Mouse (Mus musculus) CH12.LX (cell line): ENCODE results near the gene Nop2.

Experiments used
- CHD1 ChIP-seq: IDR thresholded peaks from 2 replicates; pipeline ENCODE4 v1.6.1; 2012; ENCODE audit warnings: low read depth, low read length, improper control_type of control experiment, inconsistent platforms
- CHD2 ChIP-seq: IDR thresholded peaks from 2 replicates; pipeline ENCODE4 v1.6.1; 2011; ENCODE audit warnings: low read length, improper control_type of control experiment
- CTCF ChIP-seq, 2 experiments: IDR thresholded peaks in 1 of 2; conservative IDR thresholded peaks in 1 of 2; 2 replicates each; pipeline ENCODE4 v1.5.1; 2011 to 2012; ENCODE audit warnings: low read depth in 2 of 2, low read length in 2 of 2, improper control_type of control experiment in 1 of 2, inconsistent platforms in 1 of 2, mild to moderate bottlenecking in 1 of 2, moderate library complexity in 1 of 2
- EP300 ChIP-seq: IDR thresholded peaks from 2 replicates; pipeline ENCODE4 v1.6.1; 2011; ENCODE audit warnings: low read length, improper control_type of control experiment
- GABPA ChIP-seq: IDR thresholded peaks from 2 replicates; pipeline ENCODE4 v1.6.1; 2012; ENCODE audit warnings: low read depth, low read length, improper control_type of control experiment, inconsistent platforms; ENCODE audit not compliant: insufficient replicate concordance
- JUN ChIP-seq: IDR thresholded peaks from 2 replicates; pipeline ENCODE4 v1.6.1; 2011; ENCODE audit warnings: low read depth, mild to moderate bottlenecking, low read length, improper control_type of control experiment, moderate library complexity; ENCODE audit not compliant: insufficient read depth
- JUND ChIP-seq: conservative IDR thresholded peaks from 2 replicates; pipeline ENCODE4 v1.6.1; 2011; ENCODE audit warnings: low read depth, low read length, improper control_type of control experiment
- MAX ChIP-seq: IDR thresholded peaks from 2 replicates; pipeline ENCODE4 v1.6.1; 2011; ENCODE audit warnings: low read length, improper control_type of control experiment
- PAX5 ChIP-seq: IDR thresholded peaks from 2 replicates; pipeline ENCODE4 v1.6.1; 2012; ENCODE audit warnings: low read length, inconsistent platforms, mixed read lengths
- POLR2A ChIP-seq: IDR thresholded peaks from 2 replicates; pipeline ENCODE4 v1.6.1; 2011; ENCODE audit warnings: low read depth, mild to moderate bottlenecking, improper control_type of control experiment, low read length
- SMC3 ChIP-seq: IDR thresholded peaks from 2 replicates; pipeline ENCODE4 v1.6.1; 2011; ENCODE audit warnings: low read depth, low read length, improper control_type of control experiment
- TBP ChIP-seq: conservative IDR thresholded peaks from 2 replicates; pipeline ENCODE4 v1.6.1; 2011; ENCODE audit warnings: low read depth, low read length, improper control_type of control experiment
- TCF12 ChIP-seq: IDR thresholded peaks from 2 replicates; pipeline ENCODE4 v1.6.1; 2014; ENCODE audit warnings: low read depth, mild to moderate bottlenecking, inconsistent platforms, low read length, improper control_type of control experiment
- USF2 ChIP-seq: conservative IDR thresholded peaks from 2 replicates; pipeline ENCODE4 v1.6.1; 2011; ENCODE audit warnings: low read depth, low read length, improper control_type of control experiment

DNA sequence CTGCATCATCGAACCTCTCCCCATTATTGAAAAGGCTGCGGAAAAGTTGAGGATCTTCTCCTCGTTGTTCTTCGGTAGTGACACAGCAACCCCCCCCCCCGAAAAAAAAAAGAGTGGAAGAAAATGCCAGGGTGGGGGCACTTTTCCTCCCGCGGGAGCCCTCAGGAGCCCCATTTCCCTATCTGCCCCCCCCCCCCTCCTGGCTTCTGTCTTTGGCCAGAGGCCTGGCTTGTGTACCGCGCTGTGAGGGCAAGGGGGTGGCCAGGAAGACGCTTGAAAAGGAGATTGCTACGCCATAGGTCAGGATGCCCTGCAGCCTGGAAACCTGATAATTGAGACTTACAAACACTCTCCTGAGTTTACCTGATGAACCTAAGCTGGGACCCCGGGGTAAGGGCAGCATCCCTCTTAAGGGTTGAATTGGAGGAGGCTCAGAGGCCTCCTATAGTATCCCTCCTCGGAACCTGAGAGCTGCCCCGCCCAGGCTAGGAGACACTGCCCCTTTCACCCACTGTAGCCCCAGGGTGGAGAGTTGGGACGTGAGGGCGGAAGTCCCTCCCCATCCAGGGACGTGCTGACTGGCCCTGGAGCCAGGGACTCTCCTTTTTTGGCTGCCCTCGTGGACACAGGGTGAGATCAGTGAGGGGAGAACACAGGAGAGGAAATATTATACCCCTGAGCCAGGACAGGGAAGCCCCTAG, 34.5 kb downstream of the Nop2 start, which contains the start of gene Gapdh:
- no peak for TF ChIP-seq GABPA
- TF ChIP-seq JUN: no peak
- TF ChIP-seq JUND: no peak
- TF ChIP-seq TCF12: peak; percentile 75; the same call in 1 of the 2 replicates
- peak; percentile 74; the same call in 1 of the 2 replicates for TF ChIP-seq POLR2A
- TF ChIP-seq CTCF (conservative IDR thresholded peaks at IDR 0.05 in 1 of 2, IDR thresholded peaks at IDR 0.05 in 1 of 2; ENCODE audit: low read depth in 2 of 2, low read length in 2 of 2): no peak
- peak; percentile 59; the same call in 1 of the 2 replicates for TF ChIP-seq MAX
- no peak for TF ChIP-seq SMC3
- no peak for TF ChIP-seq USF2
- TF ChIP-seq CHD1: no peak
- TF ChIP-seq TBP: peak; percentile 14; the same call in 1 of the 2 replicates
- no peak for TF ChIP-seq CHD2
- TF ChIP-seq EP300: no peak
- TF ChIP-seq PAX5: no peak
